Mouse (Mus musculus): ENCODE results near the gene Tmem130.

GRCm38 (mm10) chr5:144806931-144807330, 45.3 kb upstream of the Tmem130 start:
- TF ChIP-seq CTCF (IDR thresholded peaks at IDR 0.05; ENCODE audit: borderline replicate concordance, insufficient read depth, low read length), result no peak
- TF ChIP-seq POLR2A (IDR thresholded peaks at IDR 0.05; ENCODE audit: low read depth, low read length), result no peak
